Mouse (Mus musculus) limb, embryonic 14.5 days (tissue): Measurements from ENCODE around the gene Clmn. TPM values are rescaled to one million over a fixed set of nuclear protein-coding genes. Genes with fewer than 3 reads are reported as not detected.

Source experiments
- ATAC-seq: fragments of 200-750 bp; cut with Nextera tagmentation; 2 replicates; pipeline ENCODE4 v1.8.0; 2017; ENCODE audit warnings: low read depth, moderate number of reproducible peaks, moderate TSS enrichment; ENCODE audit not compliant: low FRiP score
- DNase-seq: peaks from one replicate; pipeline ENCODE4 v3.0.0-alpha.2; 2015; ENCODE audit warnings: low spot score
- H3K27ac ChIP-seq: fragments of 300-500 bp; sonication (generic); replicated peaks from 2 replicates; pipeline ENCODE4 v1.5.1; 2014; ENCODE audit warnings: low read depth, mild to moderate bottlenecking, low read length, moderate library complexity, mixed read lengths
- H3K27me3 ChIP-seq: fragments of 300-500 bp; sonication (generic); 2 replicates; pipeline ENCODE4 v1.6.1; 2014; ENCODE audit warnings: low read length, mixed read lengths; ENCODE audit not compliant: control insufficient read depth, insufficient read depth
- H3K36me3 ChIP-seq: fragments of 300-500 bp; sonication (generic); 2 replicates; pipeline ENCODE4 v1.6.1; 2014; ENCODE audit warnings: mild to moderate bottlenecking, low read length, moderate library complexity, mixed read lengths; ENCODE audit not compliant: control insufficient read depth, insufficient read depth
- H3K4me1 ChIP-seq: fragments of 300-500 bp; sonication (generic); 2 replicates; pipeline ENCODE4 v1.6.1; 2014; ENCODE audit warnings: antibody characterized with exemption, low read length, mixed read lengths; ENCODE audit not compliant: control insufficient read depth, insufficient read depth
- H3K4me2 ChIP-seq: fragments of 300-500 bp; sonication (generic); replicated peaks from 2 replicates; pipeline ENCODE4 v1.6.1; 2014; ENCODE audit warnings: low read depth, mild to moderate bottlenecking, low read length, moderate library complexity; ENCODE audit not compliant: severe bottlenecking
- H3K4me3 ChIP-seq: fragments of 300-500 bp; sonication (generic); replicated peaks from 2 replicates; pipeline ENCODE4 v1.5.1; 2014; ENCODE audit warnings: low read length
- H3K9ac ChIP-seq: fragments of 300-500 bp; sonication (generic); 2 replicates; pipeline ENCODE4 v1.6.1; 2014; ENCODE audit warnings: mild to moderate bottlenecking, low read depth, low read length, moderate library complexity; ENCODE audit not compliant: severe bottlenecking
- H3K9me3 ChIP-seq: fragments of 300-500 bp; sonication (generic); 2 replicates; pipeline ENCODE4 v1.6.1; 2016; ENCODE audit warnings: low read length; ENCODE audit not compliant: control insufficient read depth
- POLR2A ChIP-seq: fragments of 200-500 bp; IDR thresholded peaks from 2 replicates; pipeline ENCODE4 v1.8.0; 2012; ENCODE audit warnings: inconsistent platforms, mild to moderate bottlenecking, moderate library complexity, borderline replicate concordance; ENCODE audit not compliant: insufficient read depth, insufficient read length; ENCODE audit errors: extremely low read depth
- WGBS: fragments of 180-500 bp; shearing (Covaris S2); extraction: QIAGEN DNeasy Blood & Tissue Kit; methylation state at CpG from one replicate; pipeline ENCODE4 v1.1.7; 2014; 5-methylcytosine and 5-hydroxymethylcytosine counted together
- polyA plus RNA-seq, 2 experiments: library from polyadenylated mRNA; depleted of rRNA in 1 of 2; stranded (reverse) in 1 of 2; unstranded in 1 of 2; fragments of >200 nt; fragmentation: Nextera tagmentation in 1 of 2; extraction: Ambion mirVana in 1 of 2; gene quantifications; 2 replicates each; pipeline versions ENCODE4 v1.2.1 to v1.2.3; 2012 to 2014

The Clmn gene
- polyA plus RNA-seq, 2 experiments: 2.9 to 8.1 TPM

GRCm38 (mm10) chr12:104751814-104752765, 112.8 kb downstream of the Clmn start, which contains the start of gene Dicer1:
Dicer1 (minus strand) TSS chr12:104751952.
- peak within 1 kb of the TSS; percentile 97 for H3K9ac ChIP-seq
- WGBS: under 1% methylated on average over 73 of the region's 94 CpGs
- peak within 1 kb of the TSS; percentile 80 for H3K4me3 ChIP-seq
- H3K27ac ChIP-seq: peak within 1 kb of the TSS; percentile 89
- TF ChIP-seq POLR2A: 0 out of 2 replicates have a peak, but pooled peaks have one; percentile 58
- H3K36me3 ChIP-seq: no peaks in the 10 kb centered on the region; the same call in 1 of the 2 replicates
- ATAC-seq (peak; percentile 96), DNase-seq (peak; percentile 94)
- peak within 1 kb of the TSS; percentile 91 for H3K4me2 ChIP-seq
- no peaks in the 10 kb centered on the region for H3K27me3 ChIP-seq
- H3K4me1 ChIP-seq: peaks cover 16% of the 10 kb centered on the region
- H3K9me3 ChIP-seq: no peaks in the 10 kb centered on the region

- Histone ChIP-seq H3K9me3 (no peaks in the 10 kb centered on the region), H3K9ac (peak overlapping the region; percentile 97), H3K27ac (peak overlapping the region; percentile 89), H3K27me3 (no peaks in the 10 kb centered on the region), H3K4me3 (peak overlapping the region; percentile 80), H3K4me2 (peak overlapping the region; percentile 91), H3K36me3 (no peaks in the 10 kb centered on the region; the same call in 1 of the 2 replicates), H3K4me1 (peaks cover 16% of the 10 kb centered on the region)
- WGBS: 5% methylated on average over 24 of the region's 52 CpGs
- TF ChIP-seq POLR2A: no peak
- no peak for DNase-seq
- ATAC-seq: peak; percentile 32
These were observed 113.5 kb downstream of the Clmn start for GRCm38 (mm10) chr12:104751331-104751813.

- DNase-seq: no peak
- Histone ChIP-seq H3K4me2 (no peak overlapping the region), H3K36me3 (peaks cover 3% of the 10 kb centered on the region; the same call in 1 of the 2 replicates), H3K27me3 (no peaks in the 10 kb centered on the region), H3K27ac (no peak overlapping the region), H3K4me3 (no peak overlapping the region), H3K9me3 (no peaks in the 10 kb centered on the region), H3K9ac (no peak overlapping the region), H3K4me1 (peaks cover 16% of the 10 kb centered on the region)
- ATAC-seq: no peak
- no peak for TF ChIP-seq POLR2A
- whole genome bisulfite sequencing: 86% methylated on average over 2 of the region's 2 CpGs
These were observed 115.9 kb downstream of the Clmn start for GRCm38 (mm10) chr12:104748946-104749345.

GRCm38 (mm10) chr12:104747252-104747651, 117.6 kb downstream of the Clmn start:
- H3K4me3 ChIP-seq: no peak overlapping the region

GRCm38 (mm10) chr12:104746601-104747000, 118.3 kb downstream of the Clmn start:
- 94% methylated on average over 2 of the region's 2 CpGs for WGBS
- H3K9ac ChIP-seq: no peak overlapping the region
- ATAC-seq (no peak), DNase-seq (no peak)
- peaks cover 3% of the 10 kb centered on the region; the same call in 1 of the 2 replicates for H3K36me3 ChIP-seq
- no peak overlapping the region for H3K27ac ChIP-seq
- H3K4me2 ChIP-seq: no peak overlapping the region
- H3K4me1 ChIP-seq: peaks cover 23% of the 10 kb centered on the region
- no peaks in the 10 kb centered on the region for H3K9me3 ChIP-seq
- H3K27me3 ChIP-seq: no peaks in the 10 kb centered on the region
- TF ChIP-seq POLR2A: no peak
- no peak overlapping the region for H3K4me3 ChIP-seq

More at GRCm38 (mm10) chr12:104747252-104747651, 117.6 kb downstream of the Clmn start:
- Histone ChIP-seq H3K36me3 (peaks cover 3% of the 10 kb centered on the region; the same call in 1 of the 2 replicates), H3K27me3 (no peaks in the 10 kb centered on the region), H3K4me2 (no peak overlapping the region), H3K4me1 (peaks cover 18% of the 10 kb centered on the region), H3K27ac (no peak overlapping the region), H3K9ac (no peak overlapping the region), H3K9me3 (no peaks in the 10 kb centered on the region)
- 86% methylated on average over 5 of the region's 5 CpGs for WGBS
- TF ChIP-seq POLR2A: no peak
- no peak for ATAC-seq
- DNase-seq: no peak
